Mouse (Mus musculus): ENCODE results near the gene Ppp4r2.

The Ppp4r2 gene

GRCm38 (mm10) chr6:100884594-100885225 is 51.3 kb downstream of the Ppp4r2 start:
- DNase-seq (ENCODE audit: low read depth), result no peak

DNA sequence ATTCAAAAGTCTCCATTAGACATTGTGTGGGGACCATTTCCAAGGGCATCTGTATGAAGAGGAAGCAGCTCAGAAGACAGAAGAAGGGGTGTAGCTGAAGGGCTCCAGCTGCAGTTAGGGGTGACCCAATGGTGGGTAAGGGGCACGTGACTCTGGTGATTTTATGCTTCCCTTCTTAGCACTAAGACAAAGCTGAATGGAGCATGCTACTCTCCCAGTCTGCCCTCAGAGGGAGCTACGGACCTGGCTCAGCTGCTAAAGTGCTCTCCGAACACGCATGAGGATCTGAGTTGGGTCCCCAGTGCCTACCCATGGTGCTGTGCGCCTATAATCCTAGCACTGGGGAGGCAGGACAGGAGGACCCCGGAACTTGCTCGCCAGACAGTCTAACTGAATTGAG is 52.0 kb downstream of the Ppp4r2 start:
- DNase-seq (ENCODE audit: low read depth), result no peak

DNA sequence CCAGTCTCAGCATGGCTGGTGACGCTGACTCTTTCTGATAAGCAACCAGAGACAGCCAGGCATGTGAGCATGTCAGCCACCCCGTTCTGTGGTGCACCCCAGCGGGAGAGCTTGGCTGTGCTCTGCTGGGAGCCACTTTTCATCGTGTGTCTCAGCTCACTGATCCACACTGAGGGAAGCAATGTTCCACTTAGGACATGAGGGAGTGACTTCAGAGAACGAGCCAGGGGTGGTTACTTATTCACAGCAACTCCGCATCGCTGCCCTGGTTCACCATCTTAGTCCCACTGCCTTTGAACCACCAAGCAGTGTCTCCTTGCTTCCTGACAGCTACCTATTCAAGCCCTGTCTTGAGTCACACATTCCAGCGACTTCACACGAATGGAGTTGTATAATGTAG is 53.6 kb downstream of the Ppp4r2 start:
- DNase-seq (ENCODE audit: low read depth), result no peak

GRCm38 (mm10) chr6:100889340-100889739 is 55.9 kb downstream of the Ppp4r2 start:
- no peak for DNase-seq (ENCODE audit: low read depth)

DNA sequence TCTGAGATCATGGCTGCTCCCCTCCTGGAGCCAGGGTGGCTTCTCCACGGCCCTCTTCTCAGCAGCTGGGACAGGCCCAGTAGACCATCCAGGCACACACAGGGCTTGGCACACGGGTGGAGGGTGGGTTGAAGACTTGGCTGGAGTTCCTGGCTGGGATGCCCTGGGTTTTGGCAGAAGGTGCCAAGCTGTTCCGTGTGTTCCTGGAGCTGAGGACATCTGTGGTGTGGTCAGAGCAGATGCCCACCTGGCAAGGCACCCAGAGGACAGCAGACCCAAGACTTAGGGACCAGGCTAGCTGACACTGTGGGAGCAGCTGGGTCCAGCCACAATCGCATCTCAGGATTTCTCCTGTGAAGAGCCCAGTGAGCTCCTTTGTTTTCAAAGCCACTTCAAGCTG is 59.1 kb downstream of the Ppp4r2 start:
- no peak for DNase-seq (ENCODE audit: low read depth)

GRCm38 (mm10) chr6:100893073-100893472 is 59.7 kb downstream of the Ppp4r2 start:
- no peak for DNase-seq (ENCODE audit: low read depth)

- DNase-seq (ENCODE audit: low read depth), result no peak
These were observed 61.8 kb downstream of the Ppp4r2 start for GRCm38 (mm10) chr6:100895183-100895582.

- no peak for DNase-seq (ENCODE audit: low read depth)
These were observed 63.5 kb downstream of the Ppp4r2 start for GRCm38 (mm10) chr6:100896883-100897282.

DNA sequence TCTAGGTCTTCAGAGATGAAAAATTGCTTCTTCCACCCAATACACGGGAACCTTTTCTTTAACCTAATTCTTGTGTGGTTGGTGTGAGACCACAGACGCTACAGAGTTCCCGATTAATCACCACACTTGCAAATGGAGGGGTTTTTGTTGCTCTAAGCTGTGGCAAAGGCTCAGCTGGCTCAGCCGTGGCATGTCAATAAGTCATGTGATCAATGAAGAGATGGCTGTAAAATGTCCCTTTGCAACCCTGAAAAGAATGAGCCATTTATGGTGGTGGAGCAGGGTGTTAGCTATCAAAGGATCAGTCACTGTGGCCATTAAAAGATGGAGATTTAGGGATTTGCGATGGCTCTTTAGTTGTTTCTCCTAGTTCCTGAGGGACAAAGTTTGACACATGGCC is 71.0 kb downstream of the Ppp4r2 start:
- DNase-seq (ENCODE audit: low read depth), result no peak

DNA sequence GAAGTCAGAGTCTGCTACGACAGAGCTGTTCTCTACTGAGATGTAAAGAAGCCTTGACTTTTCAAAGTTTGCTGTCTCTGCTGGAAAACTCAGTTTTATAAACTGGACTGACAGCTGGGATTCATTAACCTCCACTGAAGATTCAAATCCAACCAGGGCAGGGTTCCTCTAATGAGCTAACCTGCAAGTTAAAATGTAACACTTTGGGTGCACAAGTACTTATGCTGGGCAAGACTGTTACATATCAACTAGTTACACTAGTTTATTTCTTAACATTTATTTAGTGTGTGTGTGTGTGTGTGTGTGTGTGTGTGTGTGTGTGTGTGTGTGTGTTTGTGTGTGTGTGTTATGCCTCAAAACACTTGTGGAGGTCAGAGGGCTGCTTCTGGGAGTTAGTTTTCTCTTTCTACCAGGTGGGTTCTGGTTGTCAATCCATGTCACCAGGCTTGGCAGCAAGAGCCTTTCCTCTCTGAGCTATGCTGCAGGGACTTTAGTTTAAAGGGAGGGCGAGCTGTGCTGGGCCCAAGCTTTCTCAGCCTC is 76.8 kb downstream of the Ppp4r2 start:
- no peak for DNase-seq (ENCODE audit: low read depth)

Data from fibroblast of lung, adult 2 months (primary cell).